19 mouse cellular contexts compared by ENCODE assay signal in the genomic region with DNA sequence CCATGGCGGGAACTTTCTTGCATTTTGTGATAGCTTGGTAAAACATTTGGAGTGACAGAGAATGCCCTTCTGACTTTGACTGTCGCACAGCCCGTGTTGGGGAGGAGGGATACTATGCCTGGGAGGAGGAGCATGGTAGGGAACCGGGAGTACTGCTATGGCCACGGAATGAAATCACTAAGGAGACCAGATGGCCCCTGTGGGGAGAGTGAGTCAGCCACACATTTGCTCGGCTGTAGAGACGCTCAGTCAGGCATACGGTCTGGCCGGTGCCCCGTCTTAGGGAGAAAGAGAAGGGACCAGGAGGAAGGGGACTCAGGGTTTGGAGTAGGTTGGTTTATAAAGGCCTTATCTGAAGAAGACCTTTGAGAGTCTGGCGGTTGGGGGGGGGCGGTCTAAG.
DNase-seq lines count a peak whose midpoint lies in the region; ATAC-seq and TF ChIP-seq lines count a peak whose summit lies in the region.
"Had no signal": no experiment of that assay in that cellular context is flagged by ENCODE, and none has a peak within 500 bp of the region (broad histone marks: within the 10 kb centered on the region; RNA-seq: fewer than 3 reads in every experiment).

No protein-coding gene starts in this region.

- CTCF ChIA-PET in Patski (lab: Charles Lee): interaction anchor here (2.6 kb wide), 1 partner anchor 444 kb away, joined by 7 read pairs; no protein-coding TSS in a partner anchor

- no peaks in the 10 kb centered on the region for H3K4me1 ChIP-seq in forebrain, embryonic 15.5 days
- H3K4me1 ChIP-seq: forebrain, embryonic 13.5 days; heart, embryonic 10.5 days; intestine, embryonic 15.5 days; kidney, embryonic 15.5 days had no signal

- no peak overlapping the region for H3K9ac ChIP-seq in forebrain, embryonic 15.5 days (replicated peaks)
- H3K9ac ChIP-seq: embryonic facial prominence, embryonic 13.5 days; forebrain, embryonic 13.5 days; hindbrain, embryonic 14.5 days; intestine, embryonic 15.5 days; kidney, embryonic 15.5 days had no signal

- WGBS in forebrain, embryonic 15.5 days: 89% methylated on average over 12 of the region's 12 CpGs

- no peak for DNase-seq in Patski (ENCODE audit: low read depth, low spot score)
- DNase-seq in cerebellum, adult 11-12 months: peak; percentile 10
- DNase-seq in cerebellum, adult 9-10 months: peak; percentile 5
- peak; percentile 44 to 66 for DNase-seq in cerebellum, postnatal 25 days
- no peak for DNase-seq in heart, postnatal 36 days
- DNase-seq in natural killer cell, adult 2 months (ENCODE audit: low spot score in 2 of 2): no peak
- DNase-seq: adrenal gland, adult 8-10 months; adrenal gland, postnatal 36 days; heart, adult 18-20 months; heart, postnatal 10 days; kidney, adult 2 months had no signal

- H3K27me3 ChIP-seq in Patski: peaks cover 2% of the 10 kb centered on the region
- H3K27me3 ChIP-seq in forebrain, embryonic 15.5 days: no peaks in the 10 kb centered on the region
- H3K27me3 ChIP-seq: CH12.LX; embryonic facial prominence, embryonic 13.5 days; forebrain, embryonic 13.5 days; intestine, embryonic 15.5 days; kidney, embryonic 15.5 days had no signal

- H3K27ac ChIP-seq in forebrain, embryonic 15.5 days (replicated peaks): no peak overlapping the region
- H3K27ac ChIP-seq: embryonic facial prominence, embryonic 13.5 days; forebrain, embryonic 13.5 days; heart, embryonic 10.5 days; hindbrain, embryonic 14.5 days; intestine, embryonic 15.5 days; kidney, embryonic 15.5 days had no signal

- no peak overlapping the region for H3K4me3 ChIP-seq in forebrain, embryonic 15.5 days
- H3K4me3 ChIP-seq: embryonic facial prominence, embryonic 13.5 days; forebrain, embryonic 13.5 days; heart, embryonic 10.5 days; intestine, embryonic 15.5 days; kidney, embryonic 15.5 days had no signal

- POLR2A ChIA-PET in Patski (lab: Charles Lee): no interaction called here

- no peak overlapping the region for H3K4me2 ChIP-seq in forebrain, embryonic 15.5 days (replicated peaks)
- H3K4me2 ChIP-seq: embryonic facial prominence, embryonic 13.5 days; forebrain, embryonic 13.5 days; hindbrain, embryonic 14.5 days; intestine, embryonic 15.5 days; kidney, embryonic 15.5 days had no signal

- ATAC-seq in Patski: peak; percentile 67
- ATAC-seq in forebrain, embryonic 15.5 days (replicated peaks): no peak
- ATAC-seq: forebrain, embryonic 13.5 days; intestine, embryonic 15.5 days had no signal

- H3K36me3 ChIP-seq in forebrain, embryonic 15.5 days: no peaks in the 10 kb centered on the region
- H3K36me3 ChIP-seq: embryonic facial prominence, embryonic 13.5 days; heart, embryonic 10.5 days; intestine, embryonic 15.5 days; kidney, embryonic 15.5 days had no signal

- TF ChIP-seq CTCF in Patski (IDR thresholded peaks at IDR 0.05): no peak

- H3K9me3 ChIP-seq in forebrain, embryonic 15.5 days: no peaks in the 10 kb centered on the region
- H3K9me3 ChIP-seq: embryonic facial prominence, embryonic 13.5 days; forebrain, embryonic 13.5 days; heart, embryonic 10.5 days; intestine, embryonic 15.5 days; kidney, embryonic 15.5 days had no signal

- intact Hi-C loops in heart, postnatal 36 days (cut with DNase I): no loop called here

- in situ Hi-C loops in Patski (cut with MboI; ENCODE audit: low pct_unique_long_range_greater_than_20kb): no loop called here

Comparison
In these comparisons a context has a peak if more than half of its experiments do, and no peak if none do; other contexts are left out.
1. DNase-seq: peak in cerebellum, adult 11-12 months (single experiment), cerebellum, adult 9-10 months (single experiment) and cerebellum, postnatal 25 days (2 of 2); none in Patski (single experiment), heart, postnatal 36 days (0 of 2) and natural killer cell, adult 2 months (0 of 2).